Mouse (Mus musculus): ENCODE results near the gene M1ap.

DNA sequence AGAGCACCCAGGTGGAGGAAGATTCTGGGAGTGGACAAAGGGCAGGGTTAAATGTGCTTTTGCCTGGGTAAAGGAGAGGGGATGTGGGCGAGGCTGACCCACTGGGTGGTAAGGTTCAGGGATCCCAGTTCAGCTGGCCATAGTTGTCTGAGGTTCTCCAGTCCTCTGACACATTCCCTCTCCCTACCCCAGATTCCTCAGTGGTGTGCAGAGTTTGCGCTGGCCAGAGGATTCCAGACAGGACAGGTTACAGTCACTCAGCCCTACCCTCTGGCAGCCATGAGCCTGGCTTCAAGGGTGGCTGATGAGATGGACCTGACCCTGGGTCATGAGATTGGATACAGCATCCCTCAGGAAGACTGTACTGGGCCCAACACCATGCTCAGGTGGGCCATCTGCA lies 112.0 kb downstream of the M1ap start:
- no peak for TF ChIP-seq POLR2A (IDR thresholded peaks at IDR 0.05; ENCODE audit: control insufficient read depth, extremely low read depth, insufficient read depth, low read length, poor library complexity)
- no peak for TF ChIP-seq CTCF (IDR thresholded peaks at IDR 0.05; ENCODE audit: borderline replicate concordance, control insufficient read depth, extremely low read depth, insufficient read depth, low read length, poor library complexity)
